Mouse (Mus musculus) T-helper 1 cell (primary cell): ENCODE measurements around the gene Ccdc141.

Experiments
- in situ Hi-C: fragments of 300-600 bp; cut with MboI, MseI; formaldehyde crosslinking; loops from one replicate; pipeline ENCODE4 v1.15.1; 2025; ENCODE audit warnings: high pct_unique_total_duplicates

The Ccdc141 gene

GRCm38 (mm10) chr2:77170633-77171105 lies at the start of gene Ccdc141:
Gene Ccdc141, minus strand, starts transcription at chr2:77170636.
- in situ Hi-C loops: no loop called here

DNA sequence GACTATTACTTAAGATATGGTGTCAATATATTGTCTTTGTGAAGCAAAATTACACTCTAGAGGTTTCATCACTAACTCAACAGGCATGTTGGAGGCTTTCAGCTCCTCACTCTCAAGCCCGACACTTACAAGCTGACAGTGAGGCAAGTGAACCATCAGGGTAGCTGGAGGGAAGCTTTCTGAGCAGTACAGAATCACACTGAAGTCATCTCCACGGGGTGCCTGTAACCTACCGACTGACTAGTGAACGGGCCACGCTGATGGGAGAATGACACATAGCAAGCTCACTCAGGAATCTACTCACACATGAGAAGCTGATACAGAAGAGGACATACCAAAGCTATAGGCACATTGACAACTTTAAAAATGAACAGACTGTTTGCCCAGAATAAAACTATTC lies 42.4 kb upstream of the Ccdc141 start:
- in situ Hi-C loops: no loop called here

- in situ Hi-C loops: no loop called here
These were observed 36.5 kb upstream of the Ccdc141 start for GRCm38 (mm10) chr2:77206951-77207350.

DNA sequence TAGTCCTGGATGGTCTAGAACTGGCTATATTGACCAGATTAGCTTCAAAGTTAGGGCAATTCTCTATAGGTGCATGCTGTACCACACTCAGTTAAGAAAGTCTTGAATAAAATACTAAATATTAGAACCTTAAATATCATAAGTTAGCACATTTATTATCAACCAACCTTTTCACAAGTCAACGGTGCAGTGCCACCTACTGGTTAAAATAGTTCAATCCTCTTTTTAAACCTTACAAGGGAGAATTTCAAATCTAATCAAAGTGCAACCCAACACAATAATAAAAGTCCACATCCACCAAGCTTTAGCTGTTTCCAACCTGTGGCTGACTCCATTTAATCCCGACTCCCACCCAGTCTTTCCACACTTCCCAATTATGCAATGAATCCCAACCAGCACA lies 33.5 kb upstream of the Ccdc141 start:
- in situ Hi-C loops: loop anchor here (5.0 kb wide), 1 partner anchor 48 kb away; no protein-coding TSS in a partner anchor

DNA sequence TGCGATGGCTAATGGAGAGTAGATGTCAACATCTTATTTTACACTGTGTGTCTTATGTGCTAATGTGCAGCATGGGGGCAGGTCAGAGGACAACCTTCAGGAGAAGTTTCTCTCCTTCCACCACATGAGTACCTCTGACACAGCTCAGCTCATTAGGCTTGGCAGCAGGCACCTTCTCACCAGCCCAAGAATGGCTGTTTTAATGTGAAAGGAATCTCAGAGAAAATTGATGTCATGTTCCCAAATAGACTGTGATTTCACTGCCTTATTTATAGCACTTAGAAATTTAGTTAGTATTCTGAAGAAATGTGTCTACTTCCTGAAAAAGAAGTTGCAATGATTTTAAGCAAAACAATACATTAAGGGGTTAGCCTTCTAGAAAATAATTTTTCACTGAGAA lies 31.5 kb upstream of the Ccdc141 start:
- in situ Hi-C loops: loop anchor here (5.0 kb wide), 1 partner anchor 50 kb away; no protein-coding TSS in a partner anchor

DNA sequence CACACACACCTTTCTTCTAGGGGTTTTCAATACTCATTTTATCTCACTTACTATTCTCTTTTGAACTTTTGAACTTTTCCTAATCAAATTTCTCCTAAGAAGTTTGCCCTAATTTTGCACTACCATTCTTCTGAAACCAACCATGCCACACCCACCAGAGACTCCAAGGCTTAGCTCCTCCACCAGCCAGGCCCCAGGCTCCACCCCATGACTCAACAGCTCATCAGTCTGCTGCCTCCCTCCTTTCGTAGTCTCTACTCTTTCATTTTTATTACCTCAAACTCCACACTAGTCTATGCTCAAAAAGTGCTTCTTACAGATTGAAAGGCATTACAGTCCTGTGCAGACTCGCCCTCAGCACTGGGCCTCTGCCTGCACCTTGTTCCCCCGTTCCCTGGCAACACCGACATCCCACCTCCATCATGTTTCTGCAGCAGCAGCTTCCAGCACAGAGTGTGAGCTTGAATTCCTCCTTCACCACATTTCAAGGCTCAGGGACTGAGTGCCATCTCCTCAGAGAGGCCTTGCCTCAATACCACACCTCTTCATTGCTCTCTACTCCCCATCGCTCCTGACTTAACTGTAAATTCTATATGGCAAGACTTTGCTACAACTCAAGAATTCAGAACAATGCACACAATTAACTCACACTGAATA lies 30.6 kb upstream of the Ccdc141 start:
- in situ Hi-C loops: loop anchor here (5.0 kb wide), 1 partner anchor 51 kb away; no protein-coding TSS in a partner anchor

GRCm38 (mm10) chr2:77200379-77200778 lies 29.9 kb upstream of the Ccdc141 start:
- in situ Hi-C loops: loop anchor here (5.0 kb wide), 1 partner anchor 52 kb away; no protein-coding TSS in a partner anchor

GRCm38 (mm10) chr2:77198246-77198645 lies 27.8 kb upstream of the Ccdc141 start:
- in situ Hi-C loops: loop anchor here (5.0 kb wide), 2 partner anchors 51 to 126 kb away; no protein-coding TSS in a partner anchor

- in situ Hi-C loops: loop anchor here (5.0 kb wide), 2 partner anchors 50 to 125 kb away; no protein-coding TSS in a partner anchor
These were observed 26.4 kb upstream of the Ccdc141 start for GRCm38 (mm10) chr2:77196819-77197218.

DNA sequence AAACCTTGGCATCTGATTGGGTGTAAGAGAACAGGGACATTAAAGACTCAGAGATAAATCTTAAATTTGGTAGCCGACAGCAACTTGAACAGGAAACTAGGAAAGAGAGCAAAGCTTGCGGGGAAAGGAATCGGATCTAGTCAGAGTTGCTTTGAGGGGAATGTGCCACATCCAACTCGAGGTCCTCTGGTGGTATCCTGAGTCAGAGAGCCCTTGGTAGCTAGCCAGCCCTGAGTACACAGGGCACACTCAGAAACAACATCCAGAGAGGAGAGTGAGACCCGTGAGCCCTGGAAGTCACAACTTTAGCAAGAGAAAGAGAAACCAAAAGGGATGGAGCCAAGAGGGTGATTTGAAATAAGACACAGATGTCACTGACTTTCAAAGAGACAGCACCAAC lies 24.6 kb upstream of the Ccdc141 start:
- in situ Hi-C loops: loop anchor here (5.0 kb wide), 2 partner anchors 48 to 123 kb away; no protein-coding TSS in a partner anchor

DNA sequence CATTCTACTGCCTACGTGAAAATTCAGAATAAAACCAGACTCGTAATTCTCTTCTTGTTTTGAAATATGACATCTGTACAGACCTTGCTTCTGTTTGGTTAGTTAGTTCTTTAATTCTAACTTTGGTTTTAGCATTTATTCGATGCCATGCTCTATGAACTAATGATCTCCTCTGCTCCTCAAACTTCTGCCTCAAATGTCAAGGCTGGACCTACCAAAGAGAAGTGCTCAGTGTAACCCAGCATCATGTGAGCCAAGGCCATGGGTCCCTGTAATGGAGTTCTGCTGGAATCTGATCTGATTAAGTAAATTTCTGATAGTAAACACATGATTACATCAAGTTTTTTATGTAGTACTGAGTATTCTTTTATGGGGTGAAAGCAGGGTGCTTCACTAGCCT lies 21.4 kb upstream of the Ccdc141 start:
- in situ Hi-C loops: no loop called here

- in situ Hi-C loops: no loop called here
These were observed 20.5 kb upstream of the Ccdc141 start for GRCm38 (mm10) chr2:77190891-77191290.

GRCm38 (mm10) chr2:77190301-77190700 lies 19.9 kb upstream of the Ccdc141 start:
- in situ Hi-C loops: no loop called here

GRCm38 (mm10) chr2:77189671-77190070 lies 19.2 kb upstream of the Ccdc141 start:
- in situ Hi-C loops: no loop called here

GRCm38 (mm10) chr2:77187501-77187900 lies 17.1 kb upstream of the Ccdc141 start:
- in situ Hi-C loops: no loop called here

GRCm38 (mm10) chr2:77186912-77187311 lies 16.5 kb upstream of the Ccdc141 start:
- in situ Hi-C loops: no loop called here

DNA sequence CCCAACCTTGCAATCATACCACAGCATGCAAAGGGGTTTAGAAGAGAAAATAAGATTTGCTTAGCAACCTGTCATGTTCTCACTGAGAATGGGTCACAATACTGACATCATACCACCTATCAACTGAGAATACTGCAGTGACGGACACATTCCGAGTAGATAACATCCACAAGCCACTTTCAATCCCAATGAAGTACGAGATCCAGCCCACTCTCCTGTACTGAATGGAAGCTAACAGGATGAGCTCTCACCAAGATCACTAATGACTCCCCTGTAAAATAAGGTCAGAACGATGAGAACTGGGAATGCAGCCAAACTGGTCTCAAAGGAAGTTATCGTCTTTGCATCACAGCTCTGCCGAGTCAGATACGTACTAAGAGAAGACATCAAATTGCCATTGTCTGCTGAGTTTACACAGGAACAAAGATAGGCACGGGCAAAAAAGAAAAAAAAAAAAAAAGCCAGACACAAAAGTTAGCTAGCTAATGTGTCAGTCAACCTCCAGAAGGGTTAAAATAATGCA lies 13.7 kb upstream of the Ccdc141 start:
- in situ Hi-C loops: no loop called here

DNA sequence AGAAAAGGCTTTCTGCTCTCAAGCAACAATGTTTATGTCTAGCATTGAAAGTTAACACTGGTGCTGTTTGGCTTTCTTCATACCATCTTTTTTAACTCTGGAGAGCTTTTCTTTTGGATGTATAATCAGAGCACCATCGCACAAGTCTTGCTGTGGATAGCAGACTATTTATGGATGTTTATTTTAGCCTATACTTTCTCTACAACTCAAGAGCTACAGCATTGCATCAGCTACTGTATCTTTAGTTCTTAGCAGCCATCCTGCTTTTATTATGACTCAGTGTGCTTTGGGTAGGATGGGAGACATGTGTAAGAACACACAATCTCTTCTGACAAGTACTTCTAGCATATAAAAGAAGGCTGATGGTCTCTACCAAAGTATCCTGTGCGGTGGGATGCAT lies 13.2 kb upstream of the Ccdc141 start:
- in situ Hi-C loops: no loop called here

GRCm38 (mm10) chr2:77182996-77183380 lies 12.6 kb upstream of the Ccdc141 start:
- in situ Hi-C loops: no loop called here

- in situ Hi-C loops: no loop called here
These were observed 12.0 kb upstream of the Ccdc141 start for GRCm38 (mm10) chr2:77182271-77182995.

DNA sequence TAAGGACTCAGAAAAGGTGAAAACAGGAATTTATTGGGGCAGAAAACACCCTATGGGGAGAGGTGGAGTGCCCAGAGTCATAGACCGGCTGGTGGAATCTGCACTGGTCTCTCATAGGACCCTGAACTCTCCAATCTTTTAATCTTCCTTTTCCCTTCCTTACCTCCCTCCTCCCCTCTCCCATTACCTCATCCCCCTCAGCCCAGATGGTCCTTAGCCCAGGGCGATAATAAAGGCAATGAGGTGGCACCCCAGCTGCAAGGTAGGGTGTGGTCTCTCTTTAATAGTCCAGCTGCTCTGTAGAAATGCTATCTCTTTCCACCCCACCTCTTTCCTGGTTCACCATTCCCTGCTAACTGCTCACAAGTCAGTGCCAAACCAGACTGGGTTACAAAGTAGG lies 7.0 kb upstream of the Ccdc141 start:
- in situ Hi-C loops: loop anchor here (5.0 kb wide), 1 partner anchor 65 kb away; no protein-coding TSS in a partner anchor

DNA sequence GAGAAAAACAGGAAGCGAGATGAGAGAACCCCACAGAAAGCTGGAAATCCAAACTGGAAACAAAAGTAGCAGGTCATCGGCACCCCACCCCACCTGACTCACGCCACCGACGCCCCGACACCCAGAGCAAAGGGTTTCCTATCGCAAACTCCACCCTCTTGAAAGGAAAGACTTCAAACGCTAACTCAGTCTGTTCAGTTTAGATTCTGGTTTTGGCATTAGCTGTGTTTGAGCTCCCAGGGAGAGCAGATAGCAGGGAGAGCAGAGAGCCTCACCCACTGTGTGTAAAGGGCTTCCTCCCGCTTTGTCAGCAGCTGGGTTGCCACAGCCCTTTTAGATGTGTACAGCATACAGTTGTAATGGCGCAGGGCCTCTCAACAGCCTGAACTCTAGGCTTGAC lies 6.0 kb upstream of the Ccdc141 start:
- in situ Hi-C loops: loop anchor here (5.0 kb wide), 1 partner anchor 66 kb away; no protein-coding TSS in a partner anchor
